Mouse (Mus musculus): Measurements from ENCODE around the gene Nlrp6.
A peak's percentile ranks its signal among the peaks of the same experiment; 100 is the strongest.
"Not testable (repeated sequence)": the region's sequence is repeated elsewhere in the genome, so short reads cannot be mapped to it uniquely, and the experiment has no call there.

Gene Nlrp6

DNA sequence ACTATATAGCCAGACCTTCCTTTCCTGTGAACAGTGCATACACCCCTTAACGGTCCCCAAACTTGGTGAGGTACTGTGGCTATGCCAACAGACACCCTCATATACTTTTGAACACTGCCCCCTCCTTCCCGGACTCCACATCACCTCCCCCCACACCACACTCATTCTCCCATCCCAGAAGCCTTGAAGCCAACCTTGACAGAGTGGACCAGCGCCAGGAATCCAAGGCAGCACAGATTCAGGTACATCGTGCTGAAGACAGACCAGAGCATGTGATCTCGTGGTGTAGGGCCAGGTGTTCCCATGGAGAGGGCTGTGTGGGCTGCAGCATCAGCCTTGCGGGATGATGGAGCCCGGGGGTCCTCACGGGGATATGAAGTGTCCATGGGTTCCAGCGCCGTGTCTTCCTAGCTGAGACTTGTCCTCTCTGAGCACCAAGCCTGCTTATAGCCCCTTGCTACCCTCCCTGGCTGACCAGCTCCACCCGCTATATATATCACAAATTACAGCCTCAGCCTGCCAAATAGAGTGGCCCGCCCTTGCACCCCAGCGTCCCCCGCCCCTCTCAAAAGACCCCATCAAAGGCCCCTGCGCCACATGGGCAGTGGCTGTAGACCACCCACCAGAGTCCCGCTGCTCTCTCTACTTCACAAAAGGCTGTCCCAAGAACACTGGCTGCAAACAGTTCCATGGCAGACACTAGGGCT is 29.3 kb downstream of the Nlrp6 start, which contains the start of gene Ifitm5:
Gene Ifitm5, minus strand, starts transcription at position 468 of the 707 bp plus-strand sequence.
- no peak for DNase-seq (ENCODE audit: low spot score)

DNA sequence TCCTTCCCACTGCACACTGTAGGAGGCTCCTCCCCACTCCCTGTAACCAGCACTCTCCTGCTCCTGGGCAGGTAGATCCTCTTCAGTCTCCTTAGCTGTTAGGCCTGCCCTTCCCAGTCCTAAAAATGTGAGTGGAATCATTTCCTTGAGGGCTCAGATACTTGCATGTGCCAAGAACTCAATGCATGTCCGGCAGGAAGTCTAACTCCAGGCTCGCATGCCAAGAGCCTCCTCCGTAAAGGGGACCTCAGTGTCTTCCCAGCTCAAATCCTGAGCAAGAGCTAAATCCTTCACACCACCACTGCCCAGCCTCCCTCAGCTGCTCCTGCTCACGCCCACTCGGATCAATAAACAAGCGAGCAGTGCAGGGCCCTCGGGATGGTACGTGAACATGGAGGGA is 30.3 kb downstream of the Nlrp6 start:
- DNase-seq (ENCODE audit: low spot score): no peak

DNA sequence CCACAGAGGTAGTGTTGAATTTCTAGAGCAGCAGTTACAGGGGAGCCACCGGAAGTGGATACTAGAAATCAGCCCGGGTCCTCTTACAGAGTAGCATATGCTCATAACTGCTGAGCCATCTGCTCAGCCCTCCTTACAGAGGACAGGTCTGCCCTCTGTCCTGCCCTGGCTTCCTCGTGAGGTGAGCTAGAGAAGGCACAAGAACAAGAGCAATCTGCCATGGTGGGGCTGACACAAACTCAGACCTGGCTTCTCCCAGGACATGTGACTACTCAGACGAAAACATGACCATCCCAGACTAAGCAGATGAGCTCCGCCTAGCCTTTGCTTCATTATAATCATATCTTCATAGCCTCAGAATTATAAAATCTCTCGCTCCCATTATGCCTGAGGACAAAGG is 31.1 kb downstream of the Nlrp6 start:
- no peak for DNase-seq (ENCODE audit: low spot score)

DNA sequence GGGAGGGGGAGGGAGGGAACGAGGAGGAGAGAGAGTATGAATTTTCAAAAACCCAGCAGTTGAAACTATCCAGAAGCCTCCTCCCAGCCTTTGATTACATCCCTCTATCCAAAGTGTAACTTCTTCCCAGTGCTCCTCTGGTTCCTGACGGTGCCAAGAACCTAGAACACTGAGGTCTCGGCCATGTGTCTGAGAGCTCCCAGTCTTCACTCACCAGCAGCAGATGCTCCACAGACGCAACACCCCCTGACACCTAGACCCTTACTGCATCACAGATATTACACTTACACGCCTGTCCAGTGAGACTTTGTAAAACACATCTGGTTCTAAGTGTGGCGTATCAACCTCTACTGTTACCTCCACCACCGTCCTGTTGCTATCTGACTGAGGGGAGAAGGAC is 31.7 kb downstream of the Nlrp6 start:
- no peak for DNase-seq (ENCODE audit: low spot score)

DNA sequence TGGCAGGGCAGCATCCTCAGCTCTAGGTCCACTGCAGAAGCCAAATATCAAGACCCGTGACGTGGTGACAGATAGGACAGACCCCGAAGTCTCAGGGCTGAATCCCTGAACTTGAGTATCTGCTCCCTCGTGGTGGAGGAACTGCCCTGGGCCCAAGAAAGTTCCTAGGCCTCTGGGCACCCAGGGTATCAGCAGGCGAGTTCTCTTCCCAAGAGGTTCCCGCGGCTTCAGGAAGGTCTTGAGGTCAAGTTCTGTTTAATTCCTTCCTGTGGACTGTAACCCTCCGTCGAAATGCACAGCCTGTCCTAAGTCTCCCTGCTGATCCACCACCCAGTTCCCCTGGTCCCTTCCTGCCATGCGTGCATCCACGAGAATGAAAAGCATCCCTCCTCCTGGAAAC is 32.4 kb downstream of the Nlrp6 start:
- DNase-seq (ENCODE audit: low spot score): no peak

DNA sequence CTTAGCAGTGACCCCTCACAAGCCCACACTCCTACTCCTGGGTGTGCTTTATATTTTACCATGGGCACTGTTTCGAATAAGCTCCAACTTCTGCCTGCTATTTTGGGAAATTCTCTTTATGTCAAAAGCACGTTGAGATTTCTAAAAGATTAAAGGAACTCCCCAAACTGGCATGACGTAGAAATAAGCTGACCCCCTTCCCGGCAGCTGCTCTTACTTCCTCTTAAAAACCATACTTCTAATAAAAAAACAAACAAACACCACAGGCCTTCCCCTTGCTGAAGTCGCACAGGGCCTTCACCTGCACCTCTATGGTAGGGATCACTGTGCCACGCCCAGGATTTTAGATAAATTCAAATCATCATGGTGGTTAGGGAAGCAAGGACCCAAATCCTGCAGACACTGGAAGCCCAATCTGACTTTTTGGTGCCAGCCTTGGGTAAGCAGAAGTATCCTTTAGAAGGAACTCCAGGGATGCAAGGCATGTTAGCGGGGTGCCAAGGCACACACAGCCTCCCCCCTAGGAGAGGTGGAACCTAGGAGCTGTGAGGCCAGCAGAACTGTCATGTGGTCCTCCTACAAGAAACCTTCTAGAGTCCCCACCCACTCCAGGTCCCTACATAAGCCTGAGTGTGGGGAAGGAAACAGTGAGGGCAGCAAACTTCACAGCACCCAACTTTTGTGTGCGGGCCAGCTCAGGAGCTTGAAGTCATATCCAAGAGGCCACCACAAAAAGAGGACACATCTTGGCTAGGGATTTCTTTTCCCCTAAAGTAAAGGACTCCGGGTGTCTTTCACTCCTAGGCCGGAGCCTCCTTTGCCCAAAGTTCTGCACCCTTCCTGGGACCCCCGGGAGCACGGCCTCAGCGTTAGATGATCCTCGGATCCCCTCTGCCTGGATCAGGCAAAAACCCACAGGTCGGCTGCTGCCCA is 33.4 kb downstream of the Nlrp6 start:
- no peak for DNase-seq (ENCODE audit: low spot score)

DNA sequence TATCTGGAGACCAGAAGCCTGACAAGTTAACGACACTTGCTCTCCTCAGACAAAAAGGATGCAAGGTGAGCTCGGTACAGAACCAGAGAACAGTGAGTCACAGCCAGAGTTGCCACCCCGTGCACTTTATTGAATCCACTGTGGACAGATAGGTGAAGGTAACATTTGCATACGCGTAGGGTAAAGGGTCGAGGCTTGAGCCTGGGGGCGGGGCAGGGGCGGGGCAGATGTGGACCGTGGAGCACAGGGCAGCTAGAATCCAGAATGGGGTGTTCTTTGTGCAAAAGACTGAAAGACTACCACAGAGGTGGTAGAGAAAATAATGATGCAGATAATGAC is 34.0 kb downstream of the Nlrp6 start:
- no peak for DNase-seq (ENCODE audit: low spot score)

DNA sequence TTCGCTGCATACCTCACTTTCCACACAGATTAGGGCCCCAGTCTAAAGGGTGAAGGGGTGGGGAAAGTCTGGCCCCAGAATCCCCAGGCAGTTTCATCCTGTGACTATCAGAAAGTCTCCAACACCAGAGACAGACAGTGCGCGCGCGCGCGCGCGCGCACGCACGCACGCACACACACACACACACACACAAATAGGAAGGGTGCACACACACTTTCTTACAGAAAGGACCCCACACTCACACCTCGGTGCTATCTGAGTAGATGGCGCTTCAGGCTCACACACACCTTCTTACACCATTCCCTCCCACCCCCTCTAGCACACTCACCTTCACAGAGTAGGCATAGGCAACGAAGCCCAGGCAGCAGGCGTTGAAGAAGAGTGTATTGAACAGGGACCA is 34.6 kb downstream of the Nlrp6 start:
- no peak for DNase-seq (ENCODE audit: low spot score)

DNA sequence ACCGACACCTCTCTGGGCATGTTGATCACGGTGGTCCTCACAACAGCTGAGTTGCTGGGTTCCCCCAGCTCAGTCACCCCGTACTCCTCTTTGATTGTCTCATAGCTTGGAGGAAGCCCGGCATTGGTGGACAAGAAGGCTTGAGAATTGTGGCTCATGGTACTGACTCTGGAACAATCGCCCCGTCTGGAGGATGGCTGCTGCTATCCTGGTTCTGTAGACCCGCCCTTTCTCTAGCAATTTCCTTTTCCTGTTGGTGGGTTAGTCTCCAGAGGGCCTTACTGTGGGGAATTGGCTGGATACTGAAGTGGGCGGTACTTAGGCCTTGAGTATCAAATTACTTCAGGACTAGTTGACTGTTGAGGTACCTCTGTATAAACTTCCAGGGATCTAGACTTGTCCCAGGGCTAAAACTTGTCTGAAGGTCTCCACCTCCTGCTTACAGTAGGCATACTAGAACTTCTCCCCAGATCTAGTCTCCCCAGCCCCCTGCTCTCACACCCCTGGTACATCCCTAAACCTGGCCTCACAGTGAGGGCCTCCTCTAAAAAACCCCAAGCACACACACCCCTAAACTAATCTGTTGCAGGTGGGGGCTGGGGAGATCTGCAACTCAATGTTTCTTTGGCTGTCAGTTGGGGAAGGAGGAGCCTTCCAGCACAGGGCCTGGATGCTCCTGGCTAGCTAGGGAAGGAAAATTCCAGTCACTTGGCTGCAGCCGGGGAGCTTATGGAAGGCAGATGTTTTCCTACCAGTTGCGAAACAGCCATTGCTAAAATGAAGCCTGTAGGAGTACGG is 35.3 kb downstream of the Nlrp6 start, which contains the start of the genes Gm45717 and Ifitm2:
Gene Gm45717, minus strand, starts transcription at position 180 of the 798 bp plus-strand sequence.
Gene Ifitm2, minus strand, starts transcription at position 230 of the 798 bp plus-strand sequence.
- peak; percentile 79 for DNase-seq (ENCODE audit: low spot score)

DNA sequence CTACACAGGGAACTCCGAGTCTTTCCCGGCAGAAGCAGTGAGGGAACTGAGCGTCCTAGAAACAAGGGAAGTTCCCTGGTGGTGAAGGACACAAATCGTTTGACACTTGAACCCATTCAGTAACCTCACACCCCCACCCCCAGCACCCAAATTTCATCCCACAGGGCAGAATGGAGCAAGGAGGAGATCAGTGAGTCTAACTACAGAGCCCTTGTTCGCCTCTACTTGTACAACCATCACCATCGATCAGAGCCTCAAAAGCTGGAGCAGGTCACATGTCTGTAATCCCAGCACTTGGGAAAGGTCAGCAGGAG is 35.8 kb downstream of the Nlrp6 start:
- no peak for DNase-seq (ENCODE audit: low spot score)

DNA sequence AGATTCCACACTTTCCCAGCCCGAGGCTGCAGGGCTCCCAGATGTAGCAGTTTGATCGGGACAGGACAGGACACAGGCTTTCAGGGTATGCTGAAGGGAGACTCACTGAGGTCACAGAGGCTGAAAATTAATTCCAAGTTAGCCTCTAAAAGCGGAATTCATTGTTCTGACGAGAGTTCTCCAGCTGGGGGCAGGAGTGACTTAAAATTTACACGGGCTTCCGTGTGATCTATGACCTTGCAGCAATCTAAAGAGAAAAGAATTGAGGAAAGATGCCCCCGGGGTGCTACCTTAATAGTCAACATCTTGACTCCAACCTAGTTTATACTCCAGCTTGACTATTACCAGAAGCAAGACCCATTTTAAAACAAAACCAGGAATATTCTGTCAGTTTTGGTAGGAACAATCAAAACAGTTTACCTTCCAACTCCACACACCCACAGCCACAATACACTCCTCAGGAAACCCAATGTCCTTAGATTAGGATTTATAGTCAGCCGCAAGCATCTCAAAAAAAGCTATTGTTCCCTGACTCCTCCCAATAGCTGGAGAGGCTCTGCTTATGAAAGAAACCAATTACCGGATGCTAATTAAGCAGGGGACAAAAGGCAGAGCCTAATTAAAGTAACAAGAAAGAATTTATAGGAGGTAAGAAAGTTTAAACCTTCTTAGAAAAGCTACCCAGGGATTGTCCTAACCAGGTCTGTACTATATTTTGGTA is 38.6 kb downstream of the Nlrp6 start:
- DNase-seq (ENCODE audit: low spot score): peak; percentile 73

DNA sequence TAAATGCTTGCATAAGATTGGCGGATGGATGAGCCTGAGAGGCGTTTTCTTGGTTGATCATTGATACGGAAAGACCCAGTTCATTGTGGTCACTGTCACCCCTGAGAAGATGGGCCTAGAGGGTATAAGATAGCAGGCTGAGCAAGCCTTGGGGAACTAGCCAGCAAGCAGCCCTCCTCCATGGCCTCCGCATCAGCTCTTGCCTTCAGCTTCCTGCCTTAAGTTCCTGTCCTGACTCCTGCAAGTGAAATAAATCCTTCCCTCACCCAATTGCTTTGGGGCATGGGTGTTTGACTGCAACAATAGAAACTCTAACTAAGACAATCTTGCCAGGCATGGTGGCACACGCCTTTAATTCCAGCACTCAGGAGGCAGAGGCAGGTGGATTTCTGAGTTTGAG is 39.3 kb downstream of the Nlrp6 start:
- DNase-seq (ENCODE audit: low spot score): no peak

DNA sequence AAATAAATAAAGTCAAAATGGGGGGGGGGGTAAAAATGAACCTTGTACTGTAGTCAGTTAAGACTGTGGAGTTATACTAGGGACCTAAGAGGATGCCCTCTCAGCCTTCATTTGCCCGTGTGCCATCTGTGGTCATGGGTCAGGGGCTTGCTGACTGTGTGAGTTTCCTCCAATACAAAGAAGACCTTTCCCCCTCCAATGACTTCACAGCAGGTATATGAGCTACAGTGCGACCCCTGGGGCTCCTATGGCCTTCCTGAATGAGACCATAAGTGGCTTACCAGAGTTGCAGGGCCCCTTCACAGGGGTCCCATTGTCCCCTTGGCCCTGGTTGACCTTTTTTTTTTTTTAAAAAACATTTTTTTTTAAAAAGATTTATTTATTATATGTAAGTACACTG is 40.7 kb downstream of the Nlrp6 start:
- no peak for DNase-seq (ENCODE audit: low spot score)

DNA sequence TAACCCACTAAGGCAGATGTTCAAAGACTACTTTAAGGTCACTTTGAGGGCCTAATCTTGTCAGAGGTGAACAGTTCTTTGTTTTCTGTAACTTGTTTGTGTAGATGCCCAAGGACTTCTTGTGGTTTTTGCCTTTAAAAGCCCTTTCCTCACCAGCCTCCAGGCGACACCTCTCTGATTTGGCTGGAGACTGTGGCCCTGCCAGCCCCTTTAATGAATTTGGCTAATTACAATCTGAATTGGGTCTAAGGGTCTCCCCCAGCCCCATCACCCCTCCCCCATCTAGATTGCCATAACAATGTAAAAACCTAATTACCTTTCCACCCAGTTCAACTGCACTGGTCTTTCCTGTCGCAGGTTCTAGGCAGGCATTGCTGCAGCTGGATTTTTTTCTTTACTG is 42.0 kb downstream of the Nlrp6 start:
- no peak for DNase-seq (ENCODE audit: low spot score)

DNA sequence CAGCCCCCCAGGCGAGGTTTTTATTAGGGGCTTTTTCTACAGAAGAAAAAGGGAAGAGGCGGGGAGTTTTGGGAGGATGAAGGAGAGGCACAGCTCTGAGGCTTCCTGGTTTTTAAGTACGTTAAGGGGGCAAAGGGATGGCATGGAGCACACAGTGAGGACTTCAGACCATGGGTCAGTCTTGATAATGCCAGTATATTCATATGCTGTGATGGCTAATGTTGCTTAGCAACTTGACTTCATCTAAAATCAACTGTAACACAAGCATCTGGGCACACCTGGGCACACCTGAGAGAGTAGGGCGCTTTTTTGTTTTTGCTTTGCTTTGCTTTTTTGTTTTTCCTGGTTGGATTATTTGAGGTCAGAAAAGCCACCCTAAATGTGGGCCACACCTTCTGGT is 46.2 kb downstream of the Nlrp6 start, which contains the start of gene Ifitm1:
Gene Ifitm1, plus strand, starts transcription at position 301 of the 400 bp plus-strand sequence.
- DNase-seq (ENCODE audit: low spot score): no peak

DNA sequence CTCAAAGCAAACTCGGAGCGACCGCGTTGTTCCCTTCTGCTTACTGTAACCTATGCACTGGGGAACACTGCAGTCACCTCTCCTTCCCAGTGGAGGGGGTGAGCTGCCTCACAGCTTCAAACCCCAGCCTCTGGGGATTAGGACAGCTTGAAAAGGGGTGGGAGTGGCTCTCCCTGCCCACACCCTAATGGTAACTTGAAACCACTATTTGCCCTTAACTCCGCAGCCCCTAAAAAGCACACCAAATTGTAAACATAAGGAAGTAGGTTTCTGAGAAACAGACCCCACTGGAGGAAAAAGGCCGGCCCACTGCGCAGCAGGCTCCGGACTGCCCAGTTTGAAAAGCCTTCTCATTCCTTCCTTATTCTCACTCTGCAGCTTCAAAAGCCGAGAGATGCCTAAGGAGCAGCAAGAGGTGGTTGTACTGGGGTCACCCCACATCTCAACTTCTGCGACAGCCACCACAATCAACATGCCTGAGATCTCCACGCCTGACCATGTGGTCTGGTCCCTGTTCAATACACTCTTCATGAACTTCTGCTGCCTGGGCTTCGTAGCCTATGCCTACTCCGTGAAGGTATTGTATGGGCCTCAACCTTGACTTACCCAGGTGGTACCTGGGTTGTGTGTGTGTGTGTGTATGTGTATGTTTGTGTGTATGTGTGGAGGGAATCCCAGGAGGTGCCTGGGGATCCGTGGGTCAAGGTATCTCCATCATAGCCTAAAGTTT is 47.3 kb downstream of the Nlrp6 start:
- DNase-seq (ENCODE audit: low spot score): no peak

DNA sequence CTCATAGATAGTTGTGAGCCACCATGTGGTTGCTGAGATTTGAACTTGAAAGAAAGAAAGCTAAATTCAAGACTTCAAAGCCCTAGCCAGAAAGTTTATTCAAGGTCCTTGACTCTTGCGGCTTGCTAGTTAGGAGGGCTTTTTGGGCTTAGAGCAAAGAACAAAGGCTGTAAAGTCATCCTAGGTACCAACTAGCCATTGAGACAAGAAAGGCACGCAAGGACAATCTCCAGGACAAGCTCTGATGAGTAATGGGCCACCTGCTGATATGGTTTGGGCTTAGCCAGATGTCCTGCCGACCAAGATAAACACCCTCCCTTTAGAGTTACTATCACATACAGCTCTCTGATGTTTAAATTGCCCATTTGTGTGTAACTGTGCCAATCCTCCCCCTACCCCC is 48.0 kb downstream of the Nlrp6 start:
- not testable (repeated sequence) for DNase-seq (ENCODE audit: low spot score)

DNA sequence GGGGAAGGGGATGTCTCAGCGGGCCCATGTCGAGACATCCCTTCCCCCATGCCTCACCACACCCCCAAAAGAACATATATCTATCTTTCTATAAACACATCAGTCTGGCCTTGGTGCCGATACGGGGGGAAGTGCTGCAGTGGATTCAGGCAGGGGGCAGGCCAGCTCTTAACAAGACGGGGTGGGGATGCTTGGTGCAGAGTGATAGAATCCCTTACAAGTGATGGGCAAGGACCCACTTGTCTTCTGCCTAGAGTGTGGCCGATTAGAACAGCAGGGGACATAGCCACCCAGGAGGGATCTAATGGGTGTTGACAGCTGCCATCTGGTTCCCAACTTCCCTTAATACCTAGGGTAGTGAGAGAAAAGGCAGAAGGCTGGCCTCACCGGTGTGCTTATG is 50.2 kb downstream of the Nlrp6 start:
- no peak for DNase-seq (ENCODE audit: low spot score)

DNA sequence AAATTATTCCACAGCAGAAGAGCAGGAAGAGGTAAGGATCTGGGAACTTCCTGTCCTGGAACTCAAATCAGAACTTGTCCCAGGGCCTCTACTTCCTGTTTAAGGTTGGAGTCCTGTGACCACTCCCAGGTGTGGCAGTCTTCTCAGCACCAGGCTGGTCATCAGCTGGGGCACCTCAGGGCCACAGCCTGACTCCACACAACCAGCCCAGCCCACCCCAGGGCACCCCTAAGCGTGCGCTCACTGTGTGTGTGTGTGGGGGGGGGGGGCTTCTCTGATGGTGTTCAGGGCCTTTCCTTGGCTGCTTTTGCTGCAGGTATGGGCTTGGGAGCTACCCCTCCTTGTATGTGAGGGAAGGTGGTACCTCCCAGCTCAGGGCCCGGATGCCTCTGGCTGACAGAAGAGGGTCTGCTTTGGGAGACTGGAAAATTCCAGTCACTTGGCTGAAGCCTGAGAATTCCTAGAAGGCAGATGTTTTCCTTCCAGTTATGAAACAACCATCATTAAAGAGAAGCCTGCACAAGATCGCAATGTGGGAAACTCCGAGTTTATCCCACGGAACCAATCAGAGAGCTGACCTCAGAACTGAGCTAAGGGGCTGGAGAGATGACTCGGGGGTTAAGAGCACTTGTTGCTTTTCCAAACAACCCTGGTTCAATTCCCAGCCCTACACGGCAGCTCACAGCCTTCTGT is 50.9 kb downstream of the Nlrp6 start:
- no peak for DNase-seq (ENCODE audit: low spot score)

DNA sequence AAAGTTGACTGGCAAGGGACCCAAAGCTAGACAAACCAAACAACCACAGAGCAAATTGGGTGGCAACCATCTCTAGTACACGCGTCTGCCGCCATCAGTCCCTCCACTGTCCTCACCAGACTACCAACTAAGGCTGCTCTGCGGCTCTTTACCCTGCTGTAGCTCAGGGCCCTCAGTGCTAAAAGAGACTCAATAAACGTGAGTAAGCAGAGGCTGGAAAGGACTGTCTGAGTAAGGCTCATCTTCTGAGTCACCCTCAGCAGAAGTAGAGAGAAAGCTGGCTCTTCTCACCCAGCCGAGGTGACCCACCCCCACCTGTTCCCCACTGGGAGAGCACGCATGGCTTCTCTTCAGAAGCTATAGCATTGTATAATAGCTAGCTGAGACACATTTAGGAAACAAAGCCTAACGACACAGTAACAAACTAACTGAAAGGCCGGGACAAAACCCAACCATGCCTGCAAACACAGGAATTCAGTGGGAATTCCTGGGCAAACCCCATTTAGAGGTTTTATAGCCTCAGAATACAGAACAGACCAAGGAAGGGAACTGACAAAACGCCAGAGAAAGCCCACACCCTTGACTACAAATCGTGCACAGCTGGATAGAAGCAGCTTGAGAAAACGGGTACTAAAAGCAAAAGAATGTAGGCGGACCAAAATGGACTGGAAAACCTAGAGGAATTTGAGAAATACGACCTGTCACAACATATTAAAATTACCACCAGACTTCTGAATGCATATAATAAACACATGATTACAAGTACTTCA is 52.9 kb downstream of the Nlrp6 start:
- DNase-seq (ENCODE audit: low spot score): no peak
